Mouse (Mus musculus) thymus, adult 2 months (tissue): Measurements from ENCODE around the gene Cox5b.

Experiments used
- CTCF ChIP-seq: fragments of 200-500 bp; IDR thresholded peaks from 2 replicates; pipeline ENCODE4 v1.5.1; 2012; ENCODE audit warnings: mild to moderate bottlenecking, control low read depth, low read length, moderate library complexity, borderline replicate concordance; ENCODE audit not compliant: control insufficient read depth, poor library complexity, insufficient read depth; ENCODE audit errors: extremely low read depth
- POLR2A ChIP-seq: fragments of 200-500 bp; IDR thresholded peaks from 2 replicates; pipeline ENCODE4 v1.6.1; 2012; ENCODE audit warnings: mild to moderate bottlenecking, low read length, control low read depth, moderate library complexity; ENCODE audit not compliant: control insufficient read depth, poor library complexity, insufficient read depth; ENCODE audit errors: extremely low read depth

DNA sequence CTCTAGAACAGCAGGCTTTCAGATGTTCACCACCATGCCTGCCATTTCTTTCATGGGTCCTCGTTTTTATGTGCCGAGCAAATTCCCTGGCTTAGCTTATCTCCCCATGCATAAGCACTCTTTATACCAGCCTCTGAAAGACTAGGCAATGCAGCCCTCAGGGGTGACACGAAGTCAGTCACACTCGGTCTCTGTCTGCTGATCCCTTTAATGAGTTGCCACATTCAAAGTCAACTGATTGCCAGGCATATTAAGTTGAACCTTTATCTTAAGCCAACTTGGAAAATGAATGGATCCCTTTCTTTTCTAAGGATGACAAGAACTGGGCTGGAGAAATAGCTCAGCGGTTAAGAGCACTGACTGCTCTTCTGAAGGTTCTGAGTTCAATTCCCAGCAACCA is 48.0 kb downstream of the Cox5b start:
- no peak for TF ChIP-seq POLR2A
- TF ChIP-seq CTCF = no peak
